Mouse (Mus musculus): ENCODE measurements at regions not wholly inside any gene's neighbourhood (a gene's known extent, or its start where the extent isn't known, plus 50 kb on each side); places are given as distances from the start of the nearest gene placed in this dataset.

GRCm38 (mm10) chr11:56741857-56742256 is 269.3 kb upstream of the Gria1 start:
- Histone ChIP-seq H3K4me1 (ENCODE audit: control insufficient read depth, insufficient read depth, low read length) (no peaks in the 10 kb centered on the region), H3K36me3 (ENCODE audit: control insufficient read depth, insufficient read depth, low read length) (no peaks in the 10 kb centered on the region), H3K27ac (replicated peaks; ENCODE audit: low read depth, low read length) (no peak overlapping the region), H3K4me3 (replicated peaks; ENCODE audit: low read length) (no peak overlapping the region), H3K4me2 (replicated peaks; ENCODE audit: low read depth, low read length, severe bottlenecking) (no peak overlapping the region), H3K27me3 (ENCODE audit: control insufficient read depth, insufficient read depth, low read length) (no peaks in the 10 kb centered on the region), H3K9ac (ENCODE audit: low read depth, low read length, severe bottlenecking) (no peak overlapping the region), H3K9me3 (ENCODE audit: control insufficient read depth, low read length) (no peaks in the 10 kb centered on the region)
- DNase-seq (ENCODE audit: low spot score) (no peak), ATAC-seq (ENCODE audit: low FRiP score, low read depth) (no peak)
- 78% methylated on average over 2 of the region's 2 CpGs for WGBS
- TF ChIP-seq POLR2A (IDR thresholded peaks at IDR 0.05; ENCODE audit: borderline replicate concordance, extremely low read depth, insufficient read depth, insufficient read length) = no peak

GRCm38 (mm10) chr11:56750032-56750431 is 261.2 kb upstream of the Gria1 start:
- H3K4me2 ChIP-seq (replicated peaks; ENCODE audit: low read depth, low read length, severe bottlenecking) = no peak overlapping the region
- 38% methylated on average over 5 of the region's 5 CpGs for WGBS
- TF ChIP-seq POLR2A (IDR thresholded peaks at IDR 0.05; ENCODE audit: borderline replicate concordance, extremely low read depth, insufficient read depth, insufficient read length) = no peak
- no peak overlapping the region for H3K4me3 ChIP-seq (replicated peaks; ENCODE audit: low read length)
- no peak overlapping the region for H3K27ac ChIP-seq (replicated peaks; ENCODE audit: low read depth, low read length)
- no peaks in the 10 kb centered on the region for H3K4me1 ChIP-seq (ENCODE audit: control insufficient read depth, insufficient read depth, low read length)
- H3K9me3 ChIP-seq (ENCODE audit: control insufficient read depth, low read length) = no peaks in the 10 kb centered on the region
- H3K27me3 ChIP-seq (ENCODE audit: control insufficient read depth, insufficient read depth, low read length) = no peaks in the 10 kb centered on the region
- DNase-seq (ENCODE audit: low spot score) = no peak
- no peak overlapping the region for H3K9ac ChIP-seq (ENCODE audit: low read depth, low read length, severe bottlenecking)
- no peaks in the 10 kb centered on the region for H3K36me3 ChIP-seq (ENCODE audit: control insufficient read depth, insufficient read depth, low read length)
- ATAC-seq (ENCODE audit: low FRiP score, low read depth) = no peak

- TF ChIP-seq POLR2A (IDR thresholded peaks at IDR 0.05; ENCODE audit: borderline replicate concordance, extremely low read depth, insufficient read depth, insufficient read length) = no peak
- Histone ChIP-seq H3K4me1 (ENCODE audit: control insufficient read depth, insufficient read depth, low read length) (no peaks in the 10 kb centered on the region), H3K36me3 (ENCODE audit: control insufficient read depth, insufficient read depth, low read length) (no peaks in the 10 kb centered on the region), H3K9me3 (ENCODE audit: control insufficient read depth, low read length) (no peaks in the 10 kb centered on the region), H3K4me3 (replicated peaks; ENCODE audit: low read length) (no peak overlapping the region), H3K4me2 (replicated peaks; ENCODE audit: low read depth, low read length, severe bottlenecking) (no peak overlapping the region), H3K27me3 (ENCODE audit: control insufficient read depth, insufficient read depth, low read length) (no peaks in the 10 kb centered on the region), H3K27ac (replicated peaks; ENCODE audit: low read depth, low read length) (no peak overlapping the region), H3K9ac (ENCODE audit: low read depth, low read length, severe bottlenecking) (no peak overlapping the region)
- DNase-seq (ENCODE audit: low spot score) (no peak), ATAC-seq (ENCODE audit: low FRiP score, low read depth) (no peak)
- WGBS = 54% methylated on average over 8 of the region's 8 CpGs
Observed at GRCm38 (mm10) chr11:56750639-56751038, 260.5 kb upstream of the Gria1 start.

- H3K9me3 ChIP-seq (ENCODE audit: control insufficient read depth, low read length) = no peaks in the 10 kb centered on the region
- H3K4me1 ChIP-seq (ENCODE audit: control insufficient read depth, insufficient read depth, low read length) = no peaks in the 10 kb centered on the region
- WGBS = 52% methylated on average over 5 of the region's 5 CpGs
- no peaks in the 10 kb centered on the region for H3K27me3 ChIP-seq (ENCODE audit: control insufficient read depth, insufficient read depth, low read length)
- ATAC-seq (ENCODE audit: low FRiP score, low read depth) (no peak), DNase-seq (ENCODE audit: low spot score) (no peak)
- no peak overlapping the region for H3K27ac ChIP-seq (replicated peaks; ENCODE audit: low read depth, low read length)
- H3K36me3 ChIP-seq (ENCODE audit: control insufficient read depth, insufficient read depth, low read length) = no peaks in the 10 kb centered on the region
- H3K9ac ChIP-seq (ENCODE audit: low read depth, low read length, severe bottlenecking) = no peak overlapping the region
- TF ChIP-seq POLR2A (IDR thresholded peaks at IDR 0.05; ENCODE audit: borderline replicate concordance, extremely low read depth, insufficient read depth, insufficient read length) = no peak
- no peak overlapping the region for H3K4me3 ChIP-seq (replicated peaks; ENCODE audit: low read length)
- H3K4me2 ChIP-seq (replicated peaks; ENCODE audit: low read depth, low read length, severe bottlenecking) = no peak overlapping the region
Observed at GRCm38 (mm10) chr11:56751918-56752317, 259.3 kb upstream of the Gria1 start.

- DNase-seq (ENCODE audit: low spot score) = no peak
- H3K27ac ChIP-seq (replicated peaks; ENCODE audit: low read depth, low read length) = no peak overlapping the region
- no peaks in the 10 kb centered on the region for H3K4me1 ChIP-seq (ENCODE audit: control insufficient read depth, insufficient read depth, low read length)
- TF ChIP-seq POLR2A (IDR thresholded peaks at IDR 0.05; ENCODE audit: borderline replicate concordance, extremely low read depth, insufficient read depth, insufficient read length) = no peak
- H3K36me3 ChIP-seq (ENCODE audit: control insufficient read depth, insufficient read depth, low read length) = no peaks in the 10 kb centered on the region
- H3K9me3 ChIP-seq (ENCODE audit: control insufficient read depth, low read length) = no peaks in the 10 kb centered on the region
- H3K4me2 ChIP-seq (replicated peaks; ENCODE audit: low read depth, low read length, severe bottlenecking) = no peak overlapping the region
- no peak overlapping the region for H3K9ac ChIP-seq (ENCODE audit: low read depth, low read length, severe bottlenecking)
- H3K4me3 ChIP-seq (replicated peaks; ENCODE audit: low read length) = no peak overlapping the region
- 70% methylated on average over 3 of the region's 3 CpGs for WGBS
- H3K27me3 ChIP-seq (ENCODE audit: control insufficient read depth, insufficient read depth, low read length) = no peaks in the 10 kb centered on the region
- no peak for ATAC-seq (ENCODE audit: low FRiP score, low read depth)
Observed at GRCm38 (mm10) chr11:56753699-56754098, 257.5 kb upstream of the Gria1 start.

GRCm38 (mm10) chr11:56760474-56760873 is 250.7 kb upstream of the Gria1 start:
- 80% methylated on average over 2 of the region's 2 CpGs for WGBS
- no peaks in the 10 kb centered on the region for H3K4me1 ChIP-seq (ENCODE audit: control insufficient read depth, insufficient read depth, low read length)
- H3K9ac ChIP-seq (ENCODE audit: low read depth, low read length, severe bottlenecking) = no peak overlapping the region
- no peaks in the 10 kb centered on the region for H3K9me3 ChIP-seq (ENCODE audit: control insufficient read depth, low read length)
- no peaks in the 10 kb centered on the region for H3K36me3 ChIP-seq (ENCODE audit: control insufficient read depth, insufficient read depth, low read length)
- no peak overlapping the region for H3K4me3 ChIP-seq (replicated peaks; ENCODE audit: low read length)
- DNase-seq (ENCODE audit: low spot score) (no peak), ATAC-seq (ENCODE audit: low FRiP score, low read depth) (no peak)
- no peaks in the 10 kb centered on the region for H3K27me3 ChIP-seq (ENCODE audit: control insufficient read depth, insufficient read depth, low read length)
- no peak for TF ChIP-seq POLR2A (IDR thresholded peaks at IDR 0.05; ENCODE audit: borderline replicate concordance, extremely low read depth, insufficient read depth, insufficient read length)
- no peak overlapping the region for H3K4me2 ChIP-seq (replicated peaks; ENCODE audit: low read depth, low read length, severe bottlenecking)
- no peak overlapping the region for H3K27ac ChIP-seq (replicated peaks; ENCODE audit: low read depth, low read length)
